Mouse (Mus musculus): ENCODE measurements around the gene Zfp507. TPM values are rescaled to one million over a fixed set of nuclear protein-coding genes. Genes with fewer than 3 reads are reported as not detected.

Gene Zfp507
- polyA plus RNA-seq, 1 experiment from 2014 or later = 17.8 TPM

DNA sequence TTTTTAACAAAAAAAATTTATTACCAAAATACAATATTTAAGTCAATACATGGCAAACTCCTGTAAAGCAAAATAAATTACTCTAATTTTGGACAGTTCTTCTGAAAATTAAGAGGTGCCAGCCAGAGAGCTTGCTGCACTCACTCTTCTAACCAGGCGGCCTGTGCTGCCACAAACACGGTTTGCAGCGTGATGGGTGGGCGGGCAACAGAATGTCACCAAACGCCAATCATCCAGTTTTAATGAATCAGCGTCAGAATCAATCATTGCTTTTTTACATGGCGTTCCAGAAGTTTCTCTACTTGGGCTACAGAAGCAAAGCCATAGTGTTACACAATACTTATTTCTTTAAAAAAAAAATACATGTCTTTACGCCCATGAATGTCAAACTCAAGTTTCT lies 30.5 kb downstream of the Zfp507 start:
- Histone ChIP-seq H3K4me2 (replicated peaks) (no peak overlapping the region), H3K4me3 (replicated peaks) (no peak overlapping the region), H3K9me3 (no peaks in the 10 kb centered on the region), H3K4me1 (replicated peaks) (no peaks in the 10 kb centered on the region), H3K27ac (no peak overlapping the region), H3K36me3 (peaks cover 31% of the 10 kb centered on the region), H3K9ac (no peak overlapping the region), H3K27me3 (replicated peaks) (no peaks in the 10 kb centered on the region)
- ATAC-seq = no peak
- 91% methylated on average over 8 of the region's 8 CpGs for WGBS

DNA sequence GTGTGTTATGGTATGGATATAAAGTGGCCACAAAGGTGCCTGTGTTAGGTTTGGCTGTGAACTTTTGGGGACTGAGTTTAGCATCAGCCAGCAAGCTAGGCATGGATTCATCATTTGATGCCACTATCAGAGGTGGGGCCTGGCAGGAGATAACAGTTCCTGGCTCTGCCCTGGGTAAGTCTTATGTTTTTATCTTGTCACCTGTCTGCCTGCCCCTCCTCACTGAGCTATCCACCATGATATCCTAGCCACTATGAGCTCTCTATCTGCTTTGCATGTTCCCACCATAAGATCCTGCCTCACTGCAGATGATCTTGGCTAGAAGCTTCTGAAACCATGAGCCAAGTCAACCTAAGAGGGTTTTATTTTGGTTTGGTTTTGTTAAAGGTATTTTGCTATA lies 31.7 kb downstream of the Zfp507 start:
- Histone ChIP-seq H3K27ac (no peak overlapping the region), H3K4me3 (replicated peaks) (no peak overlapping the region), H3K4me2 (replicated peaks) (no peak overlapping the region), H3K4me1 (replicated peaks) (no peaks in the 10 kb centered on the region), H3K9ac (no peak overlapping the region), H3K36me3 (peaks cover 22% of the 10 kb centered on the region), H3K27me3 (replicated peaks) (no peaks in the 10 kb centered on the region), H3K9me3 (no peaks in the 10 kb centered on the region)
- no peak for ATAC-seq

- WGBS = 71% methylated on average over 7 of the region's 7 CpGs
- Histone ChIP-seq H3K36me3 (peaks cover 14% of the 10 kb centered on the region), H3K4me3 (replicated peaks) (no peak overlapping the region), H3K9ac (no peak overlapping the region), H3K4me1 (replicated peaks) (no peaks in the 10 kb centered on the region), H3K27me3 (replicated peaks) (no peaks in the 10 kb centered on the region), H3K4me2 (replicated peaks) (no peak overlapping the region), H3K9me3 (no peaks in the 10 kb centered on the region), H3K27ac (no peak overlapping the region)
- no peak for ATAC-seq
Observed at GRCm38 (mm10) chr7:35770122-35770521, 32.7 kb downstream of the Zfp507 start.

- no peaks in the 10 kb centered on the region for H3K9me3 ChIP-seq
- ATAC-seq = no peak
- no peaks in the 10 kb centered on the region for H3K4me1 ChIP-seq (replicated peaks)
- 89% methylated on average over 11 of the region's 11 CpGs for WGBS
- no peak overlapping the region for H3K27ac ChIP-seq
- H3K4me2 ChIP-seq (replicated peaks) = no peak overlapping the region
- H3K27me3 ChIP-seq (replicated peaks) = no peaks in the 10 kb centered on the region
- no peak overlapping the region for H3K4me3 ChIP-seq (replicated peaks)
- H3K9ac ChIP-seq = no peak overlapping the region
- H3K36me3 ChIP-seq = no peaks in the 10 kb centered on the region
Observed at GRCm38 (mm10) chr7:35764461-35764860, 38.3 kb downstream of the Zfp507 start.

- Histone ChIP-seq H3K27ac (no peak overlapping the region), H3K4me3 (replicated peaks) (no peak overlapping the region), H3K9me3 (no peaks in the 10 kb centered on the region), H3K27me3 (replicated peaks) (no peaks in the 10 kb centered on the region), H3K36me3 (no peaks in the 10 kb centered on the region), H3K4me1 (replicated peaks) (no peaks in the 10 kb centered on the region), H3K9ac (no peak overlapping the region), H3K4me2 (replicated peaks) (no peak overlapping the region)
- ATAC-seq = no peak
- WGBS = 74% methylated on average over 5 of the region's 5 CpGs
Observed at GRCm38 (mm10) chr7:35761801-35762200, 41.0 kb downstream of the Zfp507 start.

- Histone ChIP-seq H3K27me3 (replicated peaks) (no peaks in the 10 kb centered on the region), H3K4me1 (replicated peaks) (0 out of 2 replicates have a peak, but pooled peaks cover 1% of the 10 kb centered on the region), H3K4me3 (replicated peaks) (no peak overlapping the region), H3K4me2 (replicated peaks) (no peak overlapping the region), H3K27ac (no peak overlapping the region), H3K9ac (no peak overlapping the region), H3K9me3 (no peaks in the 10 kb centered on the region), H3K36me3 (no peaks in the 10 kb centered on the region)
- WGBS = 22% methylated on average over 2 of the region's 2 CpGs
- no peak for ATAC-seq
Observed at GRCm38 (mm10) chr7:35759602-35760001, 43.2 kb downstream of the Zfp507 start.

DNA sequence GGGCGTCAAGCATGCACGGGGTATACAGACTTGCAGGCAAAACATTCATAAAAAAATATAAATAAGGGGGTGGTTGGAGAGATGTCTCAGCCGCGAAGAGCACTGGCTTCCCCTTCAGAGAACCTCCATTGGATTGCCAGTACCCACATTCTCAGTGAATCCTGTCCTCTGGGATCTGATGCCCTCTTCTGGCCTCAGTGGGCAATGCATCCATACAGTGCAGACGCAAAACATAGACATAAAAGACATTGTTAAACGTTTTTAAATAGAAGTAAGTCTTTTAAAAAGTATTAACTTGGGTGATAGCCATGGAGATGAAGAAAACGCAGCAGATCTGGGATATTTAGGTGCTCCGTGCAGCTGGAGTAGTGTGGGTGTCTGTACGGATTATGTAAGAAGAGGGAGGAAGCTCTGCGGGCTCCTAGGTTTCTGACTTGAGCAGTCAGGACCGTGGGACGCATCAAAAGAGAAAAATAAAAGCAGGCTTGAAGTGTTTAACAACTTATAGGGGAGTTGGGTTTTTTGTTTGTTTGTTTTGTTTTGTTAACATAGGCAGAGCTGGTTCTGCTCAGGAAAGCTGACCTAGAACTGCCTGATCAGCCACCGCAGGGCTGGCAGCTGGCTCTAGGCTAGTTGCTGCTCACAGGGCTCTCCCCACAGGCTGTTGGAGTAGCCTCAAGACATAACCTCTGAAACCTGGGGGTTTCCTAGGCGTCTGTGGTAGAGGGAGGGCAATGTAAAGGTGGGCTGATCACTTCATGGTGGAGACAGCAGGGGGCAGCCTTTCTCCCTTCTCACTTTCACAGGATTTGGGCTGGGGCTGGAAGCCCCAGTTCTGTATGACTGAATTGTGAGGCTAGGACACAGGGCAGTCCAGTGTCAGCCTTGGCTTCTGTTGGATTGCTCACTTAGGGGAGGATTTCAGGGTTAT lies 46.0 kb downstream of the Zfp507 start:
- H3K36me3 ChIP-seq = no peaks in the 10 kb centered on the region
- H3K27ac ChIP-seq = no peak overlapping the region
- no peak for ATAC-seq
- H3K27me3 ChIP-seq (replicated peaks) = no peaks in the 10 kb centered on the region
- 34% methylated on average over 14 of the region's 14 CpGs for WGBS
- no peaks in the 10 kb centered on the region for H3K9me3 ChIP-seq
- no peak overlapping the region for H3K9ac ChIP-seq
- peaks cover 5% of the 10 kb centered on the region; the same call in 1 of the 2 replicates for H3K4me1 ChIP-seq (replicated peaks)
- no peak overlapping the region for H3K4me2 ChIP-seq (replicated peaks)
- H3K4me3 ChIP-seq (replicated peaks) = no peak overlapping the region

DNA sequence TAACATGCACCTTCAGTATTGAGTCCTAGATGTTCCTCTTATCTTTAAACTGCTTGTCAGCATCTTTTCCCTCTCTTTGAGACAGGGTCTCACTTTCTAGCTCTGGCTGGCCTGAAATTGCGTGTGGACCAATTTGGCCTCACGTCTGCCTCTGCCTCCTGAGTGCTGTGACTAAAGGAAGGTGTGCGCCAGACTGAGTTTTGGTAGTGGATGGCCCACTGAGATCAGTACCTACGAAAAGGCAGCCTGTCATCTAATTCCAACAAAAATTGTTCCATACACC lies 48.0 kb downstream of the Zfp507 start:
- H3K4me2 ChIP-seq (replicated peaks) = peak overlapping the region; percentile 95
- no peaks in the 10 kb centered on the region for H3K36me3 ChIP-seq
- H3K27ac ChIP-seq = 0 out of 2 replicates have a peak overlapping the region, but pooled peaks have one; percentile 17
- no peaks in the 10 kb centered on the region for H3K9me3 ChIP-seq
- H3K9ac ChIP-seq = peak overlapping the region; percentile 47; the same call in 1 of the 2 replicates
- 73% methylated on average over 4 of the region's 4 CpGs for WGBS
- H3K27me3 ChIP-seq (replicated peaks) = no peaks in the 10 kb centered on the region
- peak overlapping the region; percentile 89 for H3K4me3 ChIP-seq (replicated peaks)
- peaks cover 5% of the 10 kb centered on the region; the same call in 1 of the 2 replicates for H3K4me1 ChIP-seq (replicated peaks)
- no peak for ATAC-seq

DNA sequence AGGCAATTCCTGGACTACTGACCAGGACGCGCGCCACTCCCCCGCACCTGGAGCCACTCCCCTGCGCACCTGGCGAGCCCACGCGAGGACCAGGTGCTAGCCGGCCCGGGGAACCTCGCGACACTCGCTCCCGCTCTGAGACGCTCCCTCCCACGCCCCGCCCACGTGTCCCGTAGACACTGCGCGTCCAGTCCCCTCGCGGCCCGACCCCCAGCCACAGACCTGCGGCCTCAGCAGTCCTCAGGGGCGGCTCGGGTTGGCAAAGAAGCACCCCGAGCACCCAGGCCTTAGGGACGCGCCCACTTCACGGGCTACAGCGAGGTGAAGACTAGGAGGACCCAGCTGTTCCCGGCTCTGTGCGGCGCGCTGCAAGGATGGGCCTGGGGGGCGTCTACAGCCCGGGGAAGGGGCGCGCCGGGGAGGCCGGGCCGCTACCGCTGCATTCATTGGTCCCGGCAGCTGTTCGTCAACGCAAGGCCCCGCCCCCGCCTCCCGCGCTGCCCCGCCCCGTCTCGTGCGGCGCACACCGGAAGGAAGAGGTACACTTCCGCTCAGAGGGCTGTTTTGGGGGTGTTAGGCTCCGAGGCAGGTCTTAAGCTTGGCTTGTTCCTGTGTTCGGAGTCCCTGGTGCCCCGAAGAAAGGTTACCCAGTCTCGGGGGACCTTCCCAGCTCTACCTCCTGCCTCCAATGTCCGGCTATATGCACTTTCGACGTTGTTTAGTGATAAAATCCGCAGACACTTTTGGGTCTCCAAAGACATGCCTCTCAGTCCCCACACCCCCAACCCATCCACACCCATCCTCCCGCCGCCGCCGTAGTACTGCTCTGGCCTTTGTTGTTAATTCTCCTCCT lies 48.5 kb downstream of the Zfp507 start, which contains the start of gene Dpy19l3:
TSS of gene Dpy19l3 (minus strand) at position 422 of the 853 bp plus-strand sequence.
- H3K9me3 ChIP-seq = no peaks in the 10 kb centered on the region
- peak within 1 kb of the TSS; percentile 70 for H3K9ac ChIP-seq
- no peaks in the 10 kb centered on the region for H3K27me3 ChIP-seq (replicated peaks)
- 0 out of 2 replicates have a peak within 1 kb of the TSS, but pooled peaks have one; percentile 17 for H3K27ac ChIP-seq
- H3K4me3 ChIP-seq (replicated peaks) = peak within 1 kb of the TSS; percentile 89
- peak within 1 kb of the TSS; percentile 95 for H3K4me2 ChIP-seq (replicated peaks)
- under 1% methylated on average over 70 of the region's 70 CpGs for WGBS
- H3K4me1 ChIP-seq (replicated peaks) = peaks cover 5% of the 10 kb centered on the region; the same call in 1 of the 2 replicates
- ATAC-seq = peak; percentile 98
- H3K36me3 ChIP-seq = no peaks in the 10 kb centered on the region

DNA sequence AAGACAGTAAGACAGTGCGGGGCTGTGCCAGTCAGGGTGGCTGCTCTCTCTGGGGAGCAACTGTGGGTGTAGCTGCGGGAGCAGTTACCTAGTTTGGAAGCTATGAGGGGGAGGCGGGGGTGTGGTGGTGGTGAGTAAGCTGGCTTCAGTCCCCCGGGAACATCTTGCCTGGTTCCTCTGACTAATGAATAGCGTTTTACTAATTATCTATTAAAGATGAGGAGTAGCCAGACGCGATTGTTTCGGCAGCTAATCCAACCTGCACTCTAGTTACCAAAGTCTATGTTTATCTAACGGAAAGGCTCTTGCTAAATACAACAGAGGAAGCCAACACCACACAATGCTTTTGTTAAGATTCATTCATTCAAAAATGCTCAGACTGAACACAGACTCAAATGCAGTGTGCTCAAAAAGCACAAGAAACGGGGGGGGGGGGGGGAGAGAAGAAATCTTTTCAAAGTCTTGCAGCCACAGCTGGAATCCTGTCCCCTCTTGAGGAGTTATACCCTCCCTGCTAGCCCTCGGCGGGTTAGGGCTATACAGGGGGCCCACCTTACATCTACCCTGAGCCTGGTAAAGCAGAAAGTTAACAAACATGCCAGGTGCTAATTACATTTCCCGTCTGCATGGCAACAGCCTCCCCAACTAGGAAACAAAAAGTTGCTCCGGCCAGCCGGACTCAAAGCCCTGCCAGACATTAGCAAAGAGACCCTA lies 49.3 kb downstream of the Zfp507 start:
- peak overlapping the region; percentile 95 for H3K4me2 ChIP-seq (replicated peaks)
- peaks cover 5% of the 10 kb centered on the region; the same call in 1 of the 2 replicates for H3K4me1 ChIP-seq (replicated peaks)
- 5% methylated on average over 15 of the region's 15 CpGs for WGBS
- H3K9me3 ChIP-seq = no peaks in the 10 kb centered on the region
- H3K9ac ChIP-seq = peak overlapping the region; percentile 70
- peak overlapping the region; percentile 89 for H3K4me3 ChIP-seq (replicated peaks)
- peaks cover under 1% of the 10 kb centered on the region; the same call in 1 of the 2 replicates for H3K36me3 ChIP-seq
- no peaks in the 10 kb centered on the region for H3K27me3 ChIP-seq (replicated peaks)
- peak; percentile 34 for ATAC-seq
- no peak overlapping the region for H3K27ac ChIP-seq

- Histone ChIP-seq H3K4me1 (replicated peaks) (peaks cover 5% of the 10 kb centered on the region; the same call in 1 of the 2 replicates), H3K27me3 (replicated peaks) (no peaks in the 10 kb centered on the region), H3K4me2 (replicated peaks) (no peak overlapping the region), H3K4me3 (replicated peaks) (no peak overlapping the region), H3K9me3 (no peaks in the 10 kb centered on the region), H3K9ac (no peak overlapping the region), H3K27ac (no peak overlapping the region), H3K36me3 (peaks cover 9% of the 10 kb centered on the region)
- WGBS = 92% methylated on average over 9 of the region's 9 CpGs
- no peak for ATAC-seq
Observed at GRCm38 (mm10) chr7:35750873-35751272, 51.9 kb downstream of the Zfp507 start.

All from intestine, embryonic 15.5 days (tissue).